Mouse (Mus musculus) midbrain, postnatal 0 days (tissue): ENCODE data around the gene Aaed1. TPM values are rescaled to one million over a fixed set of nuclear protein-coding genes. Genes with fewer than 3 reads are reported as not detected.
A peak's percentile ranks its signal among the peaks of the same experiment; 100 is the strongest.

Source experiments
- ATAC-seq: fragments of 200-750 bp; cut with Nextera tagmentation; 2 replicates; pipeline ENCODE4 v1.8.0; 2017; ENCODE audit warnings: moderate number of reproducible peaks, mild to moderate bottlenecking, moderate TSS enrichment, moderate library complexity; ENCODE audit not compliant: low FRiP score
- DNase-seq: peaks from one replicate; pipeline ENCODE4 v3.0.0-alpha.2; 2015; ENCODE audit warnings: low spot score
- H3K27ac ChIP-seq: fragments of 300-500 bp; sonication (generic); 2 replicates; pipeline ENCODE4 v1.5.1; 2014; ENCODE audit warnings: low read depth, mild to moderate bottlenecking, low read length, mixed read lengths
- H3K27me3 ChIP-seq: fragments of 300-500 bp; sonication (generic); 2 replicates; pipeline ENCODE4 v1.6.1; 2014; ENCODE audit warnings: low read length, control low read depth, mixed read lengths; ENCODE audit not compliant: insufficient read depth
- H3K36me3 ChIP-seq: fragments of 300-500 bp; sonication (generic); 2 replicates; pipeline ENCODE4 v1.6.1; 2014; ENCODE audit warnings: low read length, control low read depth, mixed read lengths; ENCODE audit not compliant: insufficient read depth
- H3K4me1 ChIP-seq: fragments of 300-500 bp; sonication (generic); 2 replicates; pipeline ENCODE4 v1.6.1; 2014; ENCODE audit warnings: mild to moderate bottlenecking, control low read depth, antibody characterized with exemption, low read length, mixed read lengths; ENCODE audit not compliant: insufficient read depth
- H3K4me2 ChIP-seq: fragments of 300-500 bp; sonication (generic); 2 replicates; pipeline ENCODE4 v1.6.1; 2014; ENCODE audit warnings: low read depth, mild to moderate bottlenecking, low read length, mixed read lengths; ENCODE audit not compliant: poor library complexity, severe bottlenecking
- H3K4me3 ChIP-seq: fragments of 300-500 bp; sonication (generic); 2 replicates; pipeline ENCODE4 v1.5.1; 2014; ENCODE audit warnings: low read depth, mild to moderate bottlenecking, low read length, moderate library complexity
- H3K9ac ChIP-seq: fragments of 300-500 bp; sonication (generic); replicated peaks from 2 replicates; pipeline ENCODE4 v1.6.1; 2014; ENCODE audit warnings: mild to moderate bottlenecking, low read length, moderate library complexity, mixed read lengths; ENCODE audit not compliant: poor library complexity, severe bottlenecking
- H3K9me3 ChIP-seq: fragments of 300-500 bp; sonication (generic); 2 replicates; pipeline ENCODE4 v1.6.1; 2016; ENCODE audit warnings: low read length, control low read depth
- CTCF ChIP-seq: IDR thresholded peaks from 2 replicates; pipeline ENCODE4 v1.5.1; 2016; ENCODE audit warnings: antibody characterized with exemption, mild to moderate bottlenecking
- WGBS: fragments of 180-500 bp; shearing (Covaris S2); extraction: QIAGEN DNeasy Blood & Tissue Kit; methylation state at CpG from one replicate; pipeline ENCODE4 v1.1.7; 2014; 5-methylcytosine and 5-hydroxymethylcytosine counted together
- polyA plus RNA-seq: library from polyadenylated mRNA; unstranded; fragments of >200 nt; fragmentation: Nextera tagmentation; extraction: Ambion mirVana; gene quantifications from 2 replicates; pipeline ENCODE4 v1.2.1, GENCODE M21; 2015
- total RNA-seq: library from RNA; depleted of rRNA; stranded (reverse); fragments of >200 nt; gene quantifications from 2 replicates; pipeline ENCODE4 v1.2.3, GENCODE M21; 2014

Aaed1 gene
- total and polyA plus RNA-seq, 2 experiments from 2014 or later, result 12.3 to 13.5 TPM

DNA sequence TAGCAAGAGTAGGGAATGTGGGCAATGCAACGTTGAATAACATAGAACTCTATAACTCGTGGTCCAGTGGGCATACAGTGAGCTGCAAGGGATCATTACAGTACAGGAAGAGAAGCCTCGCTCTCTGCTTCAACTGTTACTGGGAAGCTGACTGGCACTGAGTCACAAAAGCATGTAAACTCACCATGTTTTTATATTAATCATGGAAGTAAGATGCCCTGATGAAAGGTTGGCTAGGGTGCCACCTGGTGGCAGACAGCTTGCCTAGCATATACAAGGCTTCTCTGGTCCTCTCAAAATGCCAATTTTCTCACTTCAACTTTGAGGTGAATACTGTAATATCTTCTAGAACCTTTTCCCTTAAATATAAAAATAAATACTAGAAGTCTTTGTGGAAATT, 6.4 kb downstream of the Aaed1 start:
- WGBS, result 76% methylated on average over 3 of the region's 3 CpGs
- Histone ChIP-seq H3K27me3 (no peaks in the 10 kb centered on the region), H3K9me3 (no peaks in the 10 kb centered on the region), H3K4me3 (no peak overlapping the region), H3K4me2 (no peak overlapping the region), H3K36me3 (peaks cover 6% of the 10 kb centered on the region; the same call in 1 of the 2 replicates), H3K27ac (no peak overlapping the region), H3K4me1 (no peaks in the 10 kb centered on the region), H3K9ac (no peak overlapping the region)
- peak; percentile 91 for TF ChIP-seq CTCF
- DNase-seq, result peak; percentile 81
- ATAC-seq, result no peak

DNA sequence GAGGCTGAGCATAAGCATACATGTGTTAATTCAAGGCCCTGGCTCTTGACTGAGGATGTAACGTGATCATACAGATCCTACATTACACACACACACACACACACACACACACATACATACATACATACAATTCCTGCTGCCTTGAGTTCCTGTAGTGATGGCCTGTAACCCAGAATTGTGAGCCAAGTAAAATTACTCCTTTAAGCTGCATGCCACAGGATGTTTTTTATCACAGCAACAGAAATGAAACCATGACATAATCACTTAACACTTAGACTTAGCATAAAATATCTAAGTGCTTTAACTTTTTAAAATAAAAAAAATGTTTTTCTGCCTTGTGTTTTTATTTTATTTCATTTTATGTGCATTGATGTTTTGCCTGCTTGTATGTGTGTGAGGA, 13.4 kb downstream of the Aaed1 start:
- 90% methylated on average over 1 of the region's 1 CpGs for WGBS
- no peak for ATAC-seq
- H3K27me3 ChIP-seq, result no peaks in the 10 kb centered on the region

DNA sequence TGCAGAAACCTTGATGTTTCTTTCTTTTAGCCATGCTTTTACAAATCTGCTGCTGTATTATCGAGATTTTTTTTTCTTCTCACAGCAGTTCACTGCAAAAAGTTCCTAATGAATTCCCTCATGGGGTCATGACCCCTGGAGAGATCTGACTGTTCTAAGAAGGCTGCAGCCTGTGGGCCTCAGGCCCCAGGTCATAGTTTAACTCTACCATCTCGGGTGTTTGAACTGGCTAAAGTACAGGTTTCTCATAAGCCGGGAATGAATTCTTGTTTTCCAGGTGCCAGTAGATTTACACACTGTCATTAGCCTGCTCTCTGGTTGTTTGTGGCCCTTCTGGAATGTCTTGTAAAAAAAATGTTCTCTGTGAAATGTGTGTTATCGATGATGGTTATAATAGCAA, 25.7 kb downstream of the Aaed1 start:
- H3K27ac ChIP-seq, result no peak overlapping the region
- no peaks in the 10 kb centered on the region for H3K9me3 ChIP-seq
- no peaks in the 10 kb centered on the region for H3K4me1 ChIP-seq
- ATAC-seq, result no peak
- 49% methylated on average over 4 of the region's 4 CpGs for WGBS
- H3K27me3 ChIP-seq, result no peaks in the 10 kb centered on the region
- H3K36me3 ChIP-seq, result no peaks in the 10 kb centered on the region
- DNase-seq, result no peak
- H3K4me3 ChIP-seq, result no peak overlapping the region
- H3K9ac ChIP-seq, result no peak overlapping the region
- TF ChIP-seq CTCF, result no peak
- H3K4me2 ChIP-seq, result no peak overlapping the region

More for the DNA sequence above, 13.4 kb downstream of the Aaed1 start:
- Histone ChIP-seq H3K4me2 (no peak overlapping the region), H3K27ac (no peak overlapping the region), H3K9me3 (no peaks in the 10 kb centered on the region), H3K4me3 (no peak overlapping the region), H3K9ac (no peak overlapping the region), H3K4me1 (no peaks in the 10 kb centered on the region), H3K36me3 (peaks cover 4% of the 10 kb centered on the region; the same call in 1 of the 2 replicates)
- no peak for TF ChIP-seq CTCF
- no peak for DNase-seq

DNA sequence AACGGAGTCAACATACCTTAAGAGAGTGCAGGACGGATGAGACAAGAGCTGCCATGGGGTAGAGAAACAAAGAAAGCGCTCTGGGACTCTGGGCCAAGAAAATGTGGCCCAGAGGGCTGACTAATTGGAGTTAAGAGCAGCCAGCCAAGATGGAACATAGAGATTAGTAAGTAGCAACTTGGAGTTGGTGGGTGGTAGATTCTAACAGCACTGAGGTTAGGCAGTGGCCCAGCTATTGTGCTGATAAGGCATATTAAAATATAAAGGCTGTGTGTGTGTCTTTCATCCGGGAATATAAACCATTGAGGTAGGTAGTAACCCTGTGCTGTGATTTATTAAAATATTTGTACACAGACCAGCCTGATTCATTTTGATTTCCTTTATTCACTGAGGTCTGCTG, 26.2 kb downstream of the Aaed1 start:
- Histone ChIP-seq H3K27ac (no peak overlapping the region), H3K4me2 (no peak overlapping the region), H3K4me1 (no peaks in the 10 kb centered on the region), H3K27me3 (no peaks in the 10 kb centered on the region), H3K4me3 (no peak overlapping the region), H3K9me3 (no peaks in the 10 kb centered on the region), H3K9ac (no peak overlapping the region), H3K36me3 (no peaks in the 10 kb centered on the region)
- 73% methylated on average over 4 of the region's 4 CpGs for WGBS
- TF ChIP-seq CTCF, result no peak
- DNase-seq (no peak), ATAC-seq (no peak)

DNA sequence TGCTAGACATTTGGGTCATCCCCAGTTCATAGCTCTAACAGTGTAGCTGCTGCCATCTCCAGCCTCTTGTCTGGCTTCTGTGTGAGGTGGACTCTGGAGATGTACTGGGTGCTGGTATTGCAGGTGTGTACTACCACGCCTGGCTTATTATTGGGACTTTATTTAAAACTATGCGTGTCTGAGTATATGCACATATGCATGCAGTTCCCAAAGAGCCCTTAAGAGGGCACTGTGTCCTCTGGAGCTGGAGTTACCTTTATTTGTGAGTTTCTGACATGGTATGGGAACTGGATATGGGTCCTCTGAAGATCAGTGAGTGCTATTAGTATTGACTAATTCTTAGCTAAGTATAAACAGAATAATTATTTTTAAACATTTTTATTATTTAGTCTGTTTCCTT, 27.8 kb downstream of the Aaed1 start:
- no peak for DNase-seq
- Histone ChIP-seq H3K9ac (no peak overlapping the region), H3K4me3 (no peak overlapping the region), H3K27me3 (no peaks in the 10 kb centered on the region), H3K36me3 (no peaks in the 10 kb centered on the region), H3K27ac (no peak overlapping the region), H3K9me3 (no peaks in the 10 kb centered on the region), H3K4me1 (no peaks in the 10 kb centered on the region), H3K4me2 (no peak overlapping the region)
- TF ChIP-seq CTCF, result peak; percentile 47
- ATAC-seq, result no peak
- 97% methylated on average over 2 of the region's 2 CpGs for WGBS

DNA sequence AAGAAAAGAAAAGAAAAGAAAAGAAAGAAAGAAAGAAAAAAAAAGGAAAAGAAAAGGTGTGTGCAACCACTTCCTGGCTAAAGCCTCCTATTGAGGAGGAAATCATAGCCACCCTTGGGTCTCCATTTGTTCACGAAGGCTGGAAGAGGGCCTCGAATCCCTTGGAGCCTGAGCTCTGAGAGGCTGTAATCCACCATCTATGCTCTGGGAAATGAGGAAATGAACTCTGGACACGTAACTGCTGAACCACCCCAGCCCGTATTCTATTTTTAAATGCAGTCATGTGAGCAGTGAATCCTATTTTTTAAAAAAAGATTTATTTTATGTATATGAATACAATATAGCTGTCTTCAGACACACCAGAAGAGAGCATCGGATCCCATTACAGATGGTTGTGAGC, 31.6 kb downstream of the Aaed1 start:
- H3K4me3 ChIP-seq, result no peak overlapping the region
- H3K36me3 ChIP-seq, result no peaks in the 10 kb centered on the region
- no peaks in the 10 kb centered on the region for H3K9me3 ChIP-seq
- H3K27me3 ChIP-seq, result peaks cover under 1% of the 10 kb centered on the region; the same call in 1 of the 2 replicates
- DNase-seq, result no peak
- TF ChIP-seq CTCF, result no peak
- H3K9ac ChIP-seq, result no peak overlapping the region
- H3K4me1 ChIP-seq, result no peaks in the 10 kb centered on the region
- H3K27ac ChIP-seq, result no peak overlapping the region
- ATAC-seq, result no peak
- 92% methylated on average over 5 of the region's 5 CpGs for WGBS
- H3K4me2 ChIP-seq, result no peak overlapping the region
